Mouse (Mus musculus) urinary bladder, postnatal 25 days (tissue): ENCODE results near the gene Mpp3.
A peak's percentile ranks its signal among the peaks of the same experiment; 100 is the strongest.

Experiments
- DNase-seq: peaks from one replicate; pipeline ENCODE4 v3.0.0; 2022; ENCODE audit warnings: low spot score

Gene Mpp3

DNA sequence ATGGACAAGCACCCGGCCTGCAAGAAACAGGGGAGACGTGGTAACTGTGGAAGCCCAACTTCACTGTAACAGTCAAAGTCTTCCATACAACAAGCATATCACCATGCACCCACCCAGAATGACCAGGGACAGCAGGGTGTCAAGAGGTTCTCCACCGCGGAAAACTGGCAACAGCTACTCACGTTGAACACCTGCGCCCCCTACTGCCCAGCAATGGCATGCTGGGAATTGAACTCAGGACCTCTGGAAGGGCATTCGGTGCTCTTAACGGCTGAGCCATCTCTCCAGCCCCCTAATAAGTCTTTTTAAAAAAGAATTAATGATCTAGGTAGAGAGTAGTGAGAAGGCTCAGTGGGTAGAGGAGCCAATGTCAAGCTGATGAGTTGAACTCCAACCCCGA, 53.3 kb downstream of the Mpp3 start:
- DNase-seq: no peak

DNA sequence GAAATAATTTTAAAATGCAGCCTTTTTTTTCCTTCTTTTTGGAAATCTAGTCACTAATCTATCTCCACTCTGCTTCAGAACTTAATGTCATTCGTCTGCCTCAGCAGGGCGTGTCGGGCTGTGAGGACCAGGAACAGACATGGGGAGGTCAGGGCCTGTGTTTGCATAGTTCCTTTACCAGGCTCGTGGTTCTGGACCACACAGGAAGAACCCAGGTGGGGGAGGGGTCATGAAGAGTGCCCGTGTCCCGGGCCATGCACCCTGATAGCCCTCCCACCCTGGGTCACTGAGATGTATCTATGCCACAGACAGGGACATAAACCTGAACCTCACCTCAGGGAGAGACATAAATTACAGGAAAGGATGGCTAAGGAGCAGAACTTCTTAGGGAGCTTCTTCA, 54.1 kb downstream of the Mpp3 start:
- no peak for DNase-seq

DNA sequence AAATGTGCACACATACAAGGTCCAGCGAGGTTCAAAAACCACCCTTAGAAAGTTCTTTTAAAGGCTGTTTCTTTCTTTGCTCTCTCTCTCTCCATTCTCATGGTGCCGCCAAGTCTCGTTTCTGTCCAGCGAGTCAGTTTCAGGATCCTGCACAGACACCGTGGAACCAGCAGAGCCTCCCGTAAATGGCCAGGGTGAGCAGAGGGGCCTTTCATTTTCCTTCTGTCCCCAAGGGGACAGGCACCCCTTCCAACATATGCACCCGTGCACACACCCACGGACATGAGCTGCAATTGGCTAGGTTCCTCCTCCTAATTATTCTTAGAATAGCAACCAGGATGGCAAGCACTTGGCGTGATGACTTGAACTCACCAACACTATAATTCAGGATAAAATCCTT, 54.8 kb downstream of the Mpp3 start:
- DNase-seq: no peak

DNA sequence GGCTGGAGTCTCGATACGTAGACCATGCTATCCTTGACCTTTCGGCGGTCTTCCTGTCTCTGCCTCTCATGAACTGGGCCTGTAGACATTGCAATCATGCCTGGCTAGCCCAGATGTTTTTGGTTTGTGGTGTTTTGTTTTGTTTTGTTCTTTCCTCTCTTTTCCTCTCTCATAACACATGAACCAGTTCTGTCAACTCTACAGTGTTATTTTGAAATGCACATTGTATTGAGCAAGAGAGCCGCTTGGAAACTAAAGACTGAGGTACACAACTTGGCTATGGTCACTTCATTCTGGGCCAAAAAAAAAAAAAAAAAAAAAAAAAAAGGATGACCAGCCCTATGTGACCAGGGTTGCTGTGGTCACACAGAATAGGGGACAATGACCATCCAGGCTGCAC, 55.6 kb downstream of the Mpp3 start:
- DNase-seq: no peak

DNA sequence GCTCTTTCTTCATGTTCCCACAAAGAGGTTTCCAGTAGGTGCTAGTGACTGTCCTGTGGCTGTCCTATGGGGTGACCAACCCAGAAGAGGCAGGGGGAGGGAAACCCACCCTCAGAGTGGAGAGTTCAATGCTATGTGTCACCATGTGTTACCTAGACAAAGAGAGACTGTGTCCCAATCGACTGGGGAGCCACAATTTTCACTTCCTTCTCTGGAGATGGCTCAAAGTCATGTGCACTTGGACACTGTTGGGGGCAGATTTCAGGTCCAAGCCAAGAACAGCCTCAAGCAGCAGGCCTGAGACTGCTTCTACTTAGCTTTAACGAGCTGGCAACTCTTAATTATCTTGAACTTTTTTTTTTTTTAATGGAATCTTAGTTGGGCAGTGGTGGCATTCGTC, 56.2 kb downstream of the Mpp3 start:
- no peak for DNase-seq

DNA sequence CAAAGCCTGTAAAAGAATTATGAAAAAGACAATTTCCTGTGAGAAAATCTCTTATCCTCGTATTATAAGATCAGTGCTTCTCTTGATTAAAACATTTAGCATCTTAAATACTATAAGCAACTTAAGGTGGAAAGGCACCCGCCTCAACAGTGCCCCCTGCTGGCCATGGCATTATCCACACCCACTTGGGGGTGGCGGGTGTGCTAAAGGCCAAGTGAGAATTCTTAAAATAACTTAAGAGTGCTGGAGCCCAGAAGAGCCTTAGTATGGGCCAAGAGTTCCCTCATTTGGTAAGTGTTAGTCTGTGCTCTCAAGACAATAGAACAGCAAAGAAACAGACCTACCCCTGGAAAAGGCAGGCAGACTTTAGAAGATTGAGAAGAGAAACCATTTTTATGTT, 56.9 kb downstream of the Mpp3 start:
- DNase-seq: peak; percentile 47

DNA sequence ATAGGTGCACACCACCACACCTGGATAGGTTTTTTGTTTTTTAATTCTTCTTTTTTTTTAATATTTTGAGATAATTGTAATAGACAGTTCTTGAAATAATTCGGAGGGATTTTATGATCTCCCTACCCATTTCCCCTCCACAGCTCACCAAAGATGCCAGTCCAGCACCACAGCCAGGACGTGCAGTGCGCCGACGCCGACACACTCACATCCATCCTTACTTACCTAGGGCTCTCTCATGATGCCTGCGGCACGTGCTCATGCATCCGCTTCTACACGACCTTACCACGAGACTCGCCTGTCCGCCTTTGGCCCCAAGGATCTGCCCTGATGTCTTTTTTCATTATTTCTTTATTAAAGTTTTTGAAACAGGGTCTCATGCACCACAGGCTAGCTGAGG, 58.4 kb downstream of the Mpp3 start:
- no peak for DNase-seq

DNA sequence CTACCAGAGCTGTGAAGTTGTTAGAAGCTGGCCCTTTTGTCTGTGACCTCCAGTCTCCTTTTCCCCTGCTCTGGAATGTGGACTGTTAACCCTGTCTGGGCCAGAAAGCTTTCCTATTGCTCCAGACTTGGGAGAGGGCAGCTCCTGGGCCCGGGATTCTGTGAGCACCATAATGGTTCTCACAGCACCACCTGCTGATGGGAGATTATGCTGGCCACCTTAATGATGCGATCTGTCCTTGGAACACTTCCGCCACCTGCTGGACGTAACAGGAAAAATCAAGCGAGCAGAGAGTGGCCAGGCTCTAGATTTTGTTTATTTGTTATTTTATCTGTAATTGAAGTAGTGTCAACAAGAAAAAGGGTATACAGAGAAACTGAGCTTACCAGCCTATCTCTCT, 59.5 kb downstream of the Mpp3 start:
- DNase-seq: peak; percentile 73

DNA sequence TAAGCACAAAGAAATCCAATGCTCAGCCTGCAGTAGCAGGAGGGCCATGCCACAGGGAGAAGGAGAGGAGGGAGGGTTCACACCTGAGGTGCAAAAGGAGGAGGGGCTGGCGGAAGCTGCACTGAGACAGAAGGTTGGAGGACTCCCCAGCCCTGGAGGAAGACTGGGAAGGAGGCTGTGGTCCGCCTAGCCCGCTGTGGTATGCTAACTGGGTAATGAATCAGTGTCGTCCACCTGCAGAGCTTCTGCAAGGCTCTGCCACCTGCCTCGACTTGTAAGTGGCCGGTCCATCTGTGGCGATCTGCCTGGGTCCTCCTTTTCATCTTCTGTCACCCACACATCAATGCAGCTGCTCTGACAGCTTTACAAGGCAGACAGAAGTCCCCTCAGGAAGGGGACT, 60.0 kb downstream of the Mpp3 start:
- DNase-seq: no peak

DNA sequence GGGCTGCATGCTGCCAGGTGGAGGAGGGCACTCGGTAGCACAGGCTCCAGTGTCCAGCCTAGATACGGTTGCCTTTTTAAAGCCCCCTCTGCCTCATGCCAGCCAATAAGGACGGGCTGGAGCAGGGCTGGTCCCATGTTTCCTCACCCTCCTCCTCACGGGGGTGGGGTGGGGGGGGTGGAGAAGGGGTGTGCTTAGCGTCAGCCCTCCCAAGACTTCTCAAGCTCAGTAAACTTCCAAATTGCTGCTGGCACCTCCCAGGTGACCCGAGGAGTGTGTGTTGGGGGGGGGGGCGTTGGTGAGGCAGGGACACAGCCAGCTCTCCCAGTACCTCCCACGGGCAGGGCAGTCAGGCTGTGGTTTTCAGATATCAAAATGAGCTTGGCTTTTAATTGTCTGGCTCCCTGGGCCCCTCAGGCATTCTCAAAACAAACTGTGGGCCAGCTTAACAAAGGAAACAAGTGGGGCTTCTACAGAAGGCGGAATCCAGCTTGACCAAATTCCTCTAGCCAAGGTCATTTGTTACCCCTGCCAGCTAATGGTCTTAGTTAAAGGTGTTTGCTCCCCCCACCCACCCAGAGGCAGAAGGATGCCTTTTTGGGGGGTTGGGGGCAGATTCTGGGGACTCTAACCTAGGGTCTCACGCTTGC, 61.2 kb downstream of the Mpp3 start, which contains the start of gene Sost:
TSS of gene Sost (minus strand) at position 51 of the 650 bp plus-strand sequence.
- DNase-seq: no peak

DNA sequence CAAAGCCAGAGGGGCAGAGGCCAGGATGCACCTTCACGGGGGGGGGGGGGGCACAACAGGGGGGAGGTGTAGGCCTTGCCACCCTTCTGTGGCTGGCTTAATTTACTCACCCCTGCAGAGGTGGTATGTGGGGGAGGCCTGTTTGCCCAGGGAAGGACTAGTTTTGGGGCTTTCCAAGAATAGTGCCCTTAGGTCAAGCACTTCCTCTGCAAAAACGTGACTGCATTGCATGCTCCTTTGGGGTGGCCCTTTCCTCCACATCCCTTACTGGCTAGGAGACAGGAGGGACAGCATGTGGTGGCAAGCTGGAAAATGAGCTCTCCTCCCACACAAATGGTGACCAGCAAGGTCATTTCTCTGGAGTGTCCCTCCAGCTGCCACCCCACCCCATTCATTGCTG, 62.7 kb downstream of the Mpp3 start:
- DNase-seq: no peak

DNA sequence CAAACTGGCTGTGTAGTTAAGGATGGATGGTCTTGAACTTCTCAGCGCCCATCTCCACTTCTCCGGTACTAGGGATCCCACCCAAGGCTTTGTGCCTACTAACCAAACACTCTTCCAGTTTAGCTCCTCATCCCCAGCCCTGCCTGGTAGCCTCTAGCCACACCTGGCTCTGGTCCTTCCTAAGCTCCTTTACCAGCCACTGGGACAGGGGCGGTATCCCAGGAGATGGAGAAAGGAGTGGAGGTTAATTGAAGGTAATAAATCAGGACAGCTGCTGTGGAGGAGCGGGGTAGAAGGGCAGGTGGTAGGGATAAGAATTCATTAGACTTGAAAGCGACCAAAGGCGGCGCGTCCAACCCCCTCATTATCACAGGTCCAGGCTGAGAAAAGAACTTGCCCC, 63.6 kb downstream of the Mpp3 start:
- no peak for DNase-seq

DNA sequence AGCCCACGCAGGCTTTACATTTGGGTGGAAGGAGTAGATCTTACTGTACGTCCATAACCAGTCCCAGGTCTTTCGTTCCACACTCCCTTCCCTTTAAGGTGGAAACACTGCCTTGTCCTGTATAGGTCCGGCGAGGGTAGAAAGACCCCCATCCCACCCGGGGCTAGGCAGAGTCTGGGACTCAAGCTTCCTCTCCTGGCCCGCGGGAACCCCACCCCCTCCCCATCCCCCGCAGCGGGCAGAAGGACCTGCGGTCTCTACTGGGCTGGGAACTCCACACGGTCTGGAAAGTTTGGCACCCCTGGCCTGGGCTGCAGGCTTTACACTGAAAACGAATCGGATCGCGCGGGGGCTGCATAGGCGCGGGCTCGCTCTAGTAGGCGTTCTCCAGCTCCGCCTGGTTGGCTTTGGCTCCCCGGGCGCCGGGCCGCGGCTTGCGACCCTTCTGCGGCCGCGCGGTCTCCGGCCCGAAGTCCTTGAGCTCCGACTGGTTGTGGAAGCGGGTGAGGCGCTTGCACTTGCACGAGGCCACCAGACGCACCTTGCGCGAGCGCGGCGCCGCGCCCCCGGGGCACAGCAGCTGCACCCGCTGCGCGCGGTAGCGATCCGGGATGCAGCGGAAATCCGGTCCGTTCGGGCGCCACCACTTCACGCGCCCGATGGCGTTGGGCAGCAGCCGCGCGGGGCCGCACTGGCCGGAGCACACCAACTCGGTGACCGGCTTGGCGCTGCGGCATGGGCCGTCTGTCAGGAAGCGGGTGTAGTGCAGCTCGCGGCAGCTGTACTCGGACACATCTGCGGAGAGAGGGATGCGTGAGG, 64.6 kb downstream of the Mpp3 start:
- DNase-seq: no peak

DNA sequence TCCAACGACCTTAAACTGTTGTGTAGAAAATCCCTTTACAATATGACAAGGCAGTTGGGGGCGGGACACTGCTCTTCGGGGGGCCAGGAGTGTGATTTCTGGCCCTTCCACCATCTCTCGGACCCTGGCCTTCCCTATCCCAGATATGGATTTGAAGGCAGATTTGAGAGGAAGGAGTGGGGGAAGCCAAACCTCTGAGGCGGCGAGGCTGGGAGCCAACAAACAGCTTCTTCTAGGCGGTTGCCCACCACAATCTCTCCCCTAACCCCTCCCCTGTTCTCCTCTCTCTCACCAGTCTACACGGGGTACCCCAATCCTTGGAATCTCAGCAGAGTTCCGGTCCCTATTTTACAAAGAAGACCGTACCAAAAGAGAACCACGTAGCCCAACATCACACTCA, 65.2 kb downstream of the Mpp3 start:
- no peak for DNase-seq

DNA sequence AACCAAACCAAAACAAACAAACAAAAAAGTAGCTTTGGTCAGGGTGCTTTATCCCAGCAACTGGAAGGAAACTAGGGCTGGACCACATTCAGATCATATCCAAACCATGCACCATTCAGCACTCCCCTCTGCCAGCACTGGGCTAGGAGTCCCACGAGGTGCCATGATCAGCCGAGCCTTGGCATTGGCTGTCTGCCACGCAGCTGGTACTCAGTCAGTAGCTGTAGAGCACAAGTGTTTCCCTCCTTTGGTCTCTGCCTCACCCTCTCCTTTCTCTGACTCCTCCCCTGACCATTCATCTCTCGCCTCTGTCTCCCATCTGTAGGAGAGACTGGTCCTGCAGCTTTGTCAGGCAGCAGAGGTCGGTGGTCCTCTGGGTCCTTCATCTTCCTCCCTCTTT, 70.8 kb downstream of the Mpp3 start:
- no peak for DNase-seq

DNA sequence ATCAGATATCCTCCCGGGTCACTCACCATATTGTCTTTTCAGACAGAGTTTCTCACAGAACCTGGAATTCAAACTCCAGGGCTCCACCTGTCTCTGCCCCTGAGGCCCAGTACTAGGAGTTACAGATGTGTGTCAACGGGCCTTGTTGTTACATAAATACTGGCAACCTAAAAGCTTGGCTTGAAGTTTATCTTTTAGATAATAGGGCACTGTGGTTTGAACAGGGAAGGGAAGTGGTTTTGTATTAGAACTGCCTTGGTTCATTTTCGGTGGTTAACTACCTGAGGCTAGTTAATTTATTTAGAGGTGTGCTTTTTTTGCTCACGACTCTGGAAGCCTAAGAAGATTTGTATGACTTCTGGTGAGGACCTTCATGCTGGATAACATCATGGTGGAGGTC, 74.8 kb downstream of the Mpp3 start:
- DNase-seq: no peak

DNA sequence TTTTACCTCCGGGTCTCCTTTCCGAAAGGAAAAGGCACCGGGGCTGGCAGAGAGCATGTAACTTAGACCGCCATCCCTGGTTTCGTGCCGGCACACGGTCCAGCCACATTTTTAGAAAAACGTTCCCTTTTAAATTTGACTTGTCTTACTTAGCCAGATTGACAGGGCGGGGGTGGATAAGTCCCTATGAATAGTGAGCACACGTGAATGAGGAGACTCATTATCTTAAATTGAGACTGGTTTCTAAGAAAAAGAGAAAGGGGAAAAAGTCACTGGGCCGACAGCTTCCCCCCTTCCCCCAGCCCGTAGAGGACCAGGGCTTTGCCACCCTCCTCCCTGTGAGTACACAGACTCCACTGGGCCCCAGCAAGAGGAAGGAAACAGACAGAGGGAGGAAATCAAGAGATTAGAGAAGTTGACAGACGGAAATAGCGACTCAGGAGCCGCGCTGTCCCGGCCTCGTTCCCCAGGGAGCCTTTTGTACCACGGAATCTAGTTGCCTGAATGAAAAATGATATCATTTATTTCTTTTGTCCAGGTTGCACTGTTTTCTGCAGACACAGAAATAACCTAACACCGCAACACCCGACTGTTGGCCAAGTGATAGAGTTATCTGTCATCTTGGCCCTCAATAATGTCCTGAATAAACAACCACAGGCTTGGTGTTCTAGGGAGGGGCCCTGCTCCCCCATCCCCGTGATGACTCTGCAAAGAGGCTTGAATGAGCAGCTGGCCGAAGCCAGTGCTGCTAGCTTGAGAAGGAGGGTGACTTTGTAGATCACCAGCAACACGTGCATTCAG, 75.5 kb downstream of the Mpp3 start:
- no peak for DNase-seq

DNA sequence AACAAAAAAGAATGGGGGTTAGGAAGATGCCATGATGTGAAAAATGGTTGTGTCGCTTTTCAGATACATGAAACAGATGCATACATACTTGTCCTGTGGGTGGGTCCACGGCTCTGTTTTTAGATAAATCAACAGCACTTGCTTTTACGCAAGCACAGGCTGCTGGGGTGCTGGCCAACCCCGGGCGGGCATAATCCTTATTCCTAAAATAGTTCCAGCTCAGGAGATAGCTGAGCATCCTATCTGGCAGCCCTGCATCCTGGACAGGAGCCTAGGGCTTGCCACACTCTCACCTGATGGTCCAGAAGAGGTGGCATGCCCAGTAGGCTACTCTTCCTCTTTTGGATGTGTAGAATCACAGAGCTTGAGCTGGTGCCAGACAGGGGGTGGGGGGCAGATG, 78.2 kb downstream of the Mpp3 start:
- no peak for DNase-seq
